12 mouse cellular contexts compared by ENCODE assay signal in the genomic region with DNA sequence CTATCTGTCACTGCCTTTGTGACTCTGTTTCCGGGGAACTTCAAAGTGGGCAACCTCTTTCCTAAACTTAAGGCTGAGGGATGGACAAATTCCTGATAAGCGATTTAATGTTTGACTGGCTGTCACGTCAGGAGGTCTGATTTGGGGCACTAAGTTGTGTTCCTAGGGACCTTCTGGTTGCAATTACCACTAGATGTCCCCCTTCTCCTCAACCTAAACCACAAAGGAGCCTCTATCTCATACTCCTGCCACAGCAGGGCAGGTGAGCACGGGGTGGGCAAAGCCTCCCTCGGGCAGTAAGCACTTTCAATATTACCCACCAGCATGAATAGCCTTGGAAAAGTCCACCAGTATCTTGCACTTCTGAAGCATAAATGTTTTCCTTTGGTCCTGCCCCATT.
DNase-seq lines count a peak whose midpoint lies in the region; ATAC-seq and TF ChIP-seq lines count a peak whose summit lies in the region.
"Had no signal": no experiment of that assay in that cellular context is flagged by ENCODE, and none has a peak within 500 bp of the region (broad histone marks: within the 10 kb centered on the region; RNA-seq: fewer than 3 reads in every experiment).

No protein-coding gene starts in this region.

- peak; percentile 13 for DNase-seq in adrenal gland, postnatal 10 days
- no peak for DNase-seq in adrenal gland, adult 2 months
- DNase-seq in kidney, adult 9 months, result peak; percentile 28
- DNase-seq in kidney, adult 8-10 months, result no peak
- peak; percentile 30 for DNase-seq in lung, postnatal 0 days (ENCODE audit: low spot score)
- no peak for DNase-seq in lung, postnatal 4 days
- peak; percentile 5 for DNase-seq in splenic B cell, adult 2 months (ENCODE audit: low read depth, low spot score)
- no peak for DNase-seq in forebrain, embryonic 11.5 days (ENCODE audit: low spot score)
- DNase-seq: adrenal gland, postnatal 25 days; cerebellum, adult 11-12 months had no signal

- no peaks in the 10 kb centered on the region for H3K36me3 ChIP-seq in lung, postnatal 0 days (ENCODE audit: insufficient read depth, low read length)
- H3K36me3 ChIP-seq in splenic B cell, adult 2 months (ENCODE audit: control insufficient read depth, insufficient read depth, low read length, poor library complexity, severe bottlenecking), result no peaks in the 10 kb centered on the region
- H3K36me3 ChIP-seq in forebrain, embryonic 11.5 days (ENCODE audit: control insufficient read depth, insufficient read depth, low read length), result no peaks in the 10 kb centered on the region
- H3K36me3 ChIP-seq: limb, embryonic 13.5 days had no signal

- H3K9me3 ChIP-seq in lung, postnatal 0 days (ENCODE audit: low read length), result no peaks in the 10 kb centered on the region
- H3K9me3 ChIP-seq in forebrain, embryonic 11.5 days (ENCODE audit: control insufficient read depth, low read length), result no peaks in the 10 kb centered on the region; the same call in 1 of the 2 replicates

- TF ChIP-seq EP300 in lung, postnatal 0 days (IDR thresholded peaks at IDR 0.05), result no peak

- H3K27ac ChIP-seq in lung, postnatal 0 days (ENCODE audit: low read length), result no peak overlapping the region
- no peak overlapping the region for H3K27ac ChIP-seq in forebrain, embryonic 11.5 days (ENCODE audit: low read depth, low read length)
- H3K27ac ChIP-seq: limb, embryonic 13.5 days had no signal

- no peak overlapping the region for H3K4me3 ChIP-seq in lung, postnatal 0 days (ENCODE audit: low read depth, low read length)
- no peak overlapping the region for H3K4me3 ChIP-seq in forebrain, embryonic 11.5 days (ENCODE audit: low read depth, low read length)
- H3K4me3 ChIP-seq: limb, embryonic 13.5 days had no signal

- no peak overlapping the region for H3K4me2 ChIP-seq in lung, postnatal 0 days (replicated peaks; ENCODE audit: low read depth, low read length)
- H3K4me2 ChIP-seq in forebrain, embryonic 11.5 days (ENCODE audit: low read depth, low read length, severe bottlenecking), result no peak overlapping the region
- H3K4me2 ChIP-seq: limb, embryonic 13.5 days had no signal

- no peak for ATAC-seq in lung, postnatal 0 days
- ATAC-seq in forebrain, embryonic 11.5 days (replicated peaks; ENCODE audit: low FRiP score), result no peak
- ATAC-seq: hindbrain, embryonic 16.5 days had no signal

- no peaks in the 10 kb centered on the region; the same call in 1 of the 2 replicates for H3K4me1 ChIP-seq in lung, postnatal 0 days (ENCODE audit: insufficient read depth, low read depth, low read length)
- H3K4me1 ChIP-seq in forebrain, embryonic 11.5 days (replicated peaks; ENCODE audit: control insufficient read depth, insufficient read depth, low read length), result no peaks in the 10 kb centered on the region
- H3K4me1 ChIP-seq: limb, embryonic 13.5 days had no signal

- peak; percentile 62 for TF ChIP-seq CTCF in lung, postnatal 0 days (IDR thresholded peaks at IDR 0.05)

- 20% methylated on average over 5 of the region's 5 CpGs for WGBS in lung, postnatal 0 days
- WGBS in forebrain, embryonic 11.5 days, result 45% methylated on average over 5 of the region's 5 CpGs

- no peaks in the 10 kb centered on the region for H3K27me3 ChIP-seq in lung, postnatal 0 days (replicated peaks; ENCODE audit: insufficient read depth, low read length)
- H3K27me3 ChIP-seq in splenic B cell, adult 2 months (ENCODE audit: control insufficient read depth, insufficient read depth, low read length, poor library complexity, severe bottlenecking), result no peaks in the 10 kb centered on the region
- H3K27me3 ChIP-seq in forebrain, embryonic 11.5 days (ENCODE audit: control insufficient read depth, insufficient read depth, low read length), result no peaks in the 10 kb centered on the region
- H3K27me3 ChIP-seq: limb, embryonic 13.5 days had no signal

- H3K9ac ChIP-seq in lung, postnatal 0 days (replicated peaks; ENCODE audit: low read depth), result no peak overlapping the region
- no peak overlapping the region for H3K9ac ChIP-seq in forebrain, embryonic 11.5 days (ENCODE audit: low read length)
- H3K9ac ChIP-seq: limb, embryonic 13.5 days had no signal

Comparison
In these comparisons a context has a peak if more than half of its experiments do, and no peak if none do; other contexts are left out.
1. DNase-seq: peak in adrenal gland, postnatal 10 days (single experiment), kidney, adult 9 months (single experiment), lung, postnatal 0 days (single experiment) and splenic B cell, adult 2 months (single experiment); none in adrenal gland, adult 2 months (single experiment), kidney, adult 8-10 months (0 of 2), lung, postnatal 4 days (0 of 2) and forebrain, embryonic 11.5 days (single experiment).